Comparison of ENCODE assay signal across 10 mouse cellular contexts in genomic region chr1:72165723-72166467, GRCm38 (mm10). TPM values are rescaled to one million over a fixed set of nuclear protein-coding genes. Genes with fewer than 3 reads are reported as not detected.
A peak's percentile ranks its signal among the peaks of the same experiment; 100 is the strongest.
DNase-seq lines count a peak whose midpoint lies in the region; ATAC-seq and TF ChIP-seq lines count a peak whose summit lies in the region.
"Had no signal": no experiment of that assay in that cellular context is flagged by ENCODE, and none has a peak within 500 bp of the region (broad histone marks: within the 10 kb centered on the region; RNA-seq: fewer than 3 reads in every experiment).

No protein-coding gene starts in this region.

- TF ChIP-seq CTCF in heart, postnatal 0 days (IDR thresholded peaks at IDR 0.05; ENCODE audit: low read depth), result peak; percentile 14; the same call in 1 of the 2 replicates
- TF ChIP-seq CTCF in midbrain, postnatal 0 days (IDR thresholded peaks at IDR 0.05), result peak; percentile 42

- no peak for DNase-seq in heart, postnatal 0 days (ENCODE audit: low spot score)
- DNase-seq in heart, adult 9 months (ENCODE audit: low spot score in 2 of 2), result no peak
- no peak for DNase-seq in midbrain, postnatal 0 days (ENCODE audit: low spot score)
- DNase-seq in R1 (ENCODE audit: low read depth, low spot score), result peak; percentile 90
- DNase-seq in layer of hippocampus, postnatal 36 days, result peak; percentile 15 to 37
- DNase-seq in forebrain, embryonic 11.5 days (ENCODE audit: low spot score), result no peak
- DNase-seq in heart, postnatal 10 days, result no peak
- DNase-seq: kidney, adult 2 months had no signal

- no peaks in the 10 kb centered on the region for H3K27me3 ChIP-seq in heart, postnatal 0 days (ENCODE audit: control insufficient read depth, insufficient read depth, low read length)
- H3K27me3 ChIP-seq in midbrain, postnatal 0 days (ENCODE audit: insufficient read depth, low read length), result no peaks in the 10 kb centered on the region
- H3K27me3 ChIP-seq in midbrain, embryonic 13.5 days, result no peaks in the 10 kb centered on the region
- H3K27me3 ChIP-seq in forebrain, embryonic 11.5 days (ENCODE audit: control insufficient read depth, insufficient read depth, low read length), result no peaks in the 10 kb centered on the region
- H3K27me3 ChIP-seq: limb, embryonic 12.5 days had no signal

- no peak overlapping the region for H3K27ac ChIP-seq in heart, postnatal 0 days (ENCODE audit: low read depth)
- H3K27ac ChIP-seq in midbrain, postnatal 0 days (ENCODE audit: low read depth, low read length), result no peak overlapping the region
- no peak overlapping the region for H3K27ac ChIP-seq in midbrain, embryonic 13.5 days
- H3K27ac ChIP-seq in forebrain, embryonic 11.5 days (ENCODE audit: low read depth, low read length), result no peak overlapping the region
- H3K27ac ChIP-seq: limb, embryonic 12.5 days had no signal

- H3K4me2 ChIP-seq in heart, postnatal 0 days (ENCODE audit: low read depth, low read length), result no peak overlapping the region
- no peak overlapping the region for H3K4me2 ChIP-seq in midbrain, postnatal 0 days (ENCODE audit: low read depth, low read length, poor library complexity, severe bottlenecking)
- no peak overlapping the region for H3K4me2 ChIP-seq in midbrain, embryonic 13.5 days (replicated peaks)
- H3K4me2 ChIP-seq in forebrain, embryonic 11.5 days (ENCODE audit: low read depth, low read length, severe bottlenecking), result no peak overlapping the region
- H3K4me2 ChIP-seq: limb, embryonic 12.5 days had no signal

- TF ChIP-seq EP300 in heart, postnatal 0 days (IDR thresholded peaks at IDR 0.05; ENCODE audit: low read depth), result no peak

- H3K4me3 ChIP-seq in heart, postnatal 0 days (ENCODE audit: low read depth, low read length), result no peak overlapping the region
- H3K4me3 ChIP-seq in midbrain, postnatal 0 days (ENCODE audit: low read depth, low read length), result no peak overlapping the region
- no peak overlapping the region for H3K4me3 ChIP-seq in midbrain, embryonic 13.5 days (replicated peaks)
- no peak overlapping the region for H3K4me3 ChIP-seq in forebrain, embryonic 11.5 days (ENCODE audit: low read depth, low read length)
- H3K4me3 ChIP-seq: limb, embryonic 12.5 days had no signal

- no peaks in the 10 kb centered on the region for H3K36me3 ChIP-seq in heart, postnatal 0 days (replicated peaks; ENCODE audit: control insufficient read depth, insufficient read depth, low read length)
- no peaks in the 10 kb centered on the region for H3K36me3 ChIP-seq in midbrain, postnatal 0 days (ENCODE audit: insufficient read depth, low read length)
- no peaks in the 10 kb centered on the region for H3K36me3 ChIP-seq in midbrain, embryonic 13.5 days
- no peaks in the 10 kb centered on the region for H3K36me3 ChIP-seq in forebrain, embryonic 11.5 days (ENCODE audit: control insufficient read depth, insufficient read depth, low read length)
- H3K36me3 ChIP-seq: limb, embryonic 12.5 days had no signal

- H3K4me1 ChIP-seq in heart, postnatal 0 days (ENCODE audit: control insufficient read depth, insufficient read depth), result 0 out of 2 replicates have a peak, but pooled peaks cover 2% of the 10 kb centered on the region
- H3K4me1 ChIP-seq in midbrain, postnatal 0 days (ENCODE audit: insufficient read depth, low read length), result no peaks in the 10 kb centered on the region
- 0 out of 2 replicates have a peak, but pooled peaks cover 1% of the 10 kb centered on the region for H3K4me1 ChIP-seq in midbrain, embryonic 13.5 days (replicated peaks)
- H3K4me1 ChIP-seq in forebrain, embryonic 11.5 days (replicated peaks; ENCODE audit: control insufficient read depth, insufficient read depth, low read length), result no peaks in the 10 kb centered on the region
- H3K4me1 ChIP-seq: limb, embryonic 12.5 days had no signal

- intact Hi-C loops in heart, postnatal 10 days (cut with DNase I), result no loop called here

- H3K9ac ChIP-seq in heart, postnatal 0 days (replicated peaks; ENCODE audit: low read depth, low read length), result no peak overlapping the region
- H3K9ac ChIP-seq in midbrain, postnatal 0 days (replicated peaks; ENCODE audit: low read length, poor library complexity, severe bottlenecking), result no peak overlapping the region
- no peak overlapping the region for H3K9ac ChIP-seq in midbrain, embryonic 13.5 days (replicated peaks)
- H3K9ac ChIP-seq in forebrain, embryonic 11.5 days (ENCODE audit: low read length), result no peak overlapping the region
- H3K9ac ChIP-seq: limb, embryonic 12.5 days had no signal

- WGBS in heart, postnatal 0 days, result 60% methylated on average over 20 of the region's 20 CpGs
- WGBS in midbrain, postnatal 0 days, result 86% methylated on average over 20 of the region's 20 CpGs
- 89% methylated on average over 20 of the region's 20 CpGs for WGBS in midbrain, embryonic 13.5 days
- WGBS in forebrain, embryonic 11.5 days, result 92% methylated on average over 20 of the region's 20 CpGs

- no peaks in the 10 kb centered on the region for H3K9me3 ChIP-seq in heart, postnatal 0 days (replicated peaks; ENCODE audit: control insufficient read depth, low read length)
- no peaks in the 10 kb centered on the region for H3K9me3 ChIP-seq in midbrain, postnatal 0 days (ENCODE audit: low read length)
- no peaks in the 10 kb centered on the region for H3K9me3 ChIP-seq in midbrain, embryonic 13.5 days
- no peaks in the 10 kb centered on the region for H3K9me3 ChIP-seq in forebrain, embryonic 11.5 days (ENCODE audit: control insufficient read depth, low read length)
- H3K9me3 ChIP-seq: limb, embryonic 12.5 days had no signal

- no peak for ATAC-seq in heart, postnatal 0 days (ENCODE audit: insufficient read depth, low read depth)
- ATAC-seq in midbrain, postnatal 0 days (ENCODE audit: low FRiP score), result peak; percentile 20; the same call in 1 of the 2 replicates
- no peak for ATAC-seq in midbrain, embryonic 13.5 days
- ATAC-seq in forebrain, embryonic 11.5 days (replicated peaks; ENCODE audit: low FRiP score), result no peak

RNA-seq across cellular contexts. Expression of gene Mreg, which starts 46.2 kb away (rescaled TPM):
- 11.3 and 12.5 TPM in 2 replicates for total RNA-seq in heart, postnatal 0 days (2014; rRNA removed; ENCODE audit: low replicate concordance)
- polyA plus RNA-seq in heart, postnatal 0 days (2015; fragmentation: Nextera tagmentation; extraction: Ambion mirVana), result 8.6 and 9.5 TPM in 2 replicates
- 1.7 and 2.4 TPM in 2 replicates for total RNA-seq in midbrain, postnatal 0 days (2014; rRNA removed)
- polyA plus RNA-seq in midbrain, postnatal 0 days (2015; fragmentation: Nextera tagmentation; extraction: Ambion mirVana), result 2.1 and 2.3 TPM in 2 replicates
- 1.4 and 1.8 TPM in 2 replicates for polyA plus RNA-seq in midbrain, embryonic 13.5 days (2015; fragmentation: Nextera tagmentation; extraction: Ambion mirVana)
- 1 to 10 TPM; 3.4 to 4.2 TPM for total RNA-seq in layer of hippocampus, postnatal 36 days (2021)
- 3.3 and 4.5 TPM in 2 replicates for polyA plus RNA-seq in forebrain, embryonic 11.5 days (2014; fragmentation: Nextera tagmentation; extraction: Ambion mirVana)
- total RNA-seq in heart, postnatal 10 days (2021), result 10 to 100 TPM; 30.2 to 31.0 TPM

Comparison
In these comparisons a context has a peak if more than half of its experiments do, and no peak if none do; other contexts are left out.
1. DNase-seq: peak in R1 (single experiment) and layer of hippocampus, postnatal 36 days (2 of 2); none in heart, postnatal 0 days (single experiment), heart, adult 9 months (0 of 2), midbrain, postnatal 0 days (single experiment), forebrain, embryonic 11.5 days (single experiment) and heart, postnatal 10 days (0 of 2).